Mouse (Mus musculus): Measurements from ENCODE around the gene Marveld1. TPM values are rescaled to one million over a fixed set of nuclear protein-coding genes. Genes with fewer than 3 reads are reported as not detected.

Gene Marveld1
- 3.4 TPM for polyA plus RNA-seq (2017; shearing (Covaris generic))

GRCm38 (mm10) chr19:42147170-42147768 lies at the start of gene Marveld1:
Gene Marveld1 (plus strand): TSS chr19:42147400.

GRCm38 (mm10) chr19:42128787-42129508 lies 18.3 kb upstream of the Marveld1 start, which contains the start of gene Avpi1:
Gene Avpi1 (minus strand): TSS chr19:42129059.

GRCm38 (mm10) chr19:42163764-42164163 lies 16.6 kb downstream of the Marveld1 start, which contains the start of gene Zfyve27:
Gene Zfyve27 (plus strand): TSS chr19:42163951.

Other genes starting within 250 kb of the Marveld1 start
- gene Pgam1, start 235.5 kb upstream of the Marveld1 start, polyA plus RNA-seq (2017; shearing (Covaris generic)) = 189 TPM
- 85.4 TPM for gene Exosc1, start 214.0 kb upstream of the Marveld1 start, polyA plus RNA-seq (2017; shearing (Covaris generic))
- gene Zdhhc16, start 213.9 kb upstream of the Marveld1 start, polyA plus RNA-seq (2017; shearing (Covaris generic)) = 65.9 TPM
- gene Mms19, start 166.2 kb upstream of the Marveld1 start, polyA plus RNA-seq (2017; shearing (Covaris generic)) = 79.9 TPM
- gene Ubtd1, start 165.6 kb upstream of the Marveld1 start, polyA plus RNA-seq (2017; shearing (Covaris generic)) = 5.3 TPM
- not detected for gene Ankrd2, start 111.4 kb upstream of the Marveld1 start, polyA plus RNA-seq (2017; shearing (Covaris generic))
- not detected for gene Hoga1, start 101.8 kb upstream of the Marveld1 start, polyA plus RNA-seq (2017; shearing (Covaris generic))
- not detected for gene 4933411K16Rik, start 95.2 kb upstream of the Marveld1 start, polyA plus RNA-seq (2017; shearing (Covaris generic))
- 0.79 TPM for gene Morn4, start 61.0 kb upstream of the Marveld1 start, polyA plus RNA-seq (2017; shearing (Covaris generic))
- gene Pi4k2a, start 56.9 kb upstream of the Marveld1 start, polyA plus RNA-seq (2017; shearing (Covaris generic)) = 3.6 TPM
- gene Avpi1, start 18.3 kb upstream of the Marveld1 start, polyA plus RNA-seq (2017; shearing (Covaris generic)) = 5.5 TPM
- gene Zfyve27, start 16.6 kb downstream of the Marveld1 start, polyA plus RNA-seq (2017; shearing (Covaris generic)) = 67.2 TPM
- gene Sfrp5, start 54.9 kb downstream of the Marveld1 start, polyA plus RNA-seq (2017; shearing (Covaris generic)) = 0.15 TPM
- not detected for gene Golga7b, start 100.2 kb downstream of the Marveld1 start, polyA plus RNA-seq (2017; shearing (Covaris generic))

All from activated CD4-positive, CD25-positive, alpha-beta regulatory T cell, adult 9 weeks (primary cell).